Mouse (Mus musculus) right cerebral cortex, postnatal 14 days (tissue): ENCODE measurements around the gene Tuba4a.
"Not testable (repeated sequence)": the region's sequence is repeated elsewhere in the genome, so short reads cannot be mapped to it uniquely, and the experiment has no call there.

ENCODE experiments used
- DNase-seq: peaks from one replicate; pipeline ENCODE4 v3.0.0; 2022

The Tuba4a gene

GRCm38 (mm10) chr1:75234606-75235005, 14.9 kb upstream of the Tuba4a start:
- DNase-seq, result no peak

- not testable (repeated sequence) for DNase-seq
Observed at GRCm38 (mm10) chr1:75232489-75232888, 12.8 kb upstream of the Tuba4a start.

- no peak for DNase-seq
Observed at GRCm38 (mm10) chr1:75231664-75232152, 12.0 kb upstream of the Tuba4a start, which contains the start of gene A630095N17Rik. TSS of gene A630095N17Rik (minus strand) at chr1:75232102.

GRCm38 (mm10) chr1:75231224-75231623, 11.6 kb upstream of the Tuba4a start:
- DNase-seq, result no peak

- no peak for DNase-seq
Observed at GRCm38 (mm10) chr1:75230335-75230994, 10.8 kb upstream of the Tuba4a start.

GRCm38 (mm10) chr1:75229158-75229557, 9.5 kb upstream of the Tuba4a start:
- no peak for DNase-seq

GRCm38 (mm10) chr1:75227653-75228052, 8.0 kb upstream of the Tuba4a start:
- no peak for DNase-seq

GRCm38 (mm10) chr1:75226138-75226537, 6.5 kb upstream of the Tuba4a start:
- DNase-seq, result no peak

- DNase-seq, result no peak
Observed at GRCm38 (mm10) chr1:75225473-75225872, 5.8 kb upstream of the Tuba4a start.

GRCm38 (mm10) chr1:75223532-75223931, 3.9 kb upstream of the Tuba4a start:
- no peak for DNase-seq

- DNase-seq, result no peak
Observed at GRCm38 (mm10) chr1:75222926-75223325, 3.3 kb upstream of the Tuba4a start.

- DNase-seq, result no peak
Observed at GRCm38 (mm10) chr1:75221538-75221937, 1.9 kb upstream of the Tuba4a start.

- DNase-seq, result peak; percentile 89
Observed at GRCm38 (mm10) chr1:75219078-75219477, 587 bp downstream of the Tuba4a start.

- peak; percentile 69 for DNase-seq
Observed at GRCm38 (mm10) chr1:75218227-75219001, 1.3 kb downstream of the Tuba4a start.

- DNase-seq, result no peak
Observed at GRCm38 (mm10) chr1:75217893-75218226, 1.8 kb downstream of the Tuba4a start.

- DNase-seq, result no peak
Observed at GRCm38 (mm10) chr1:75216797-75217585, 2.7 kb downstream of the Tuba4a start.

- DNase-seq, result no peak
Observed at GRCm38 (mm10) chr1:75215785-75216184, 3.9 kb downstream of the Tuba4a start.

- peak; percentile 44 for DNase-seq
Observed at GRCm38 (mm10) chr1:75214886-75215285, 4.8 kb downstream of the Tuba4a start.

- no peak for DNase-seq
Observed at GRCm38 (mm10) chr1:75214442-75214841, 5.2 kb downstream of the Tuba4a start.

GRCm38 (mm10) chr1:75213096-75213495, 6.6 kb downstream of the Tuba4a start:
- DNase-seq, result no peak

GRCm38 (mm10) chr1:75212542-75212941, 7.1 kb downstream of the Tuba4a start:
- no peak for DNase-seq

GRCm38 (mm10) chr1:75211141-75211708, 8.4 kb downstream of the Tuba4a start:
- no peak for DNase-seq
